Mouse (Mus musculus): ENCODE results near the gene Mbnl2.

- TF ChIP-seq CTCF (IDR thresholded peaks at IDR 0.05; ENCODE audit: extremely low read depth, insufficient read depth, insufficient read length, insufficient replicate concordance) (no peak), POLR2A (IDR thresholded peaks at IDR 0.05; ENCODE audit: low read depth, low read length) (no peak)
These were observed 19.0 kb downstream of the Mbnl2 start for GRCm38 (mm10) chr14:120294480-120294879.
